Mouse (Mus musculus): ENCODE data around the gene Fis1. TPM values are rescaled to one million over a fixed set of nuclear protein-coding genes. Genes with fewer than 3 reads are reported as not detected.
"Not testable (repeated sequence)": the region's sequence is repeated elsewhere in the genome, so short reads cannot be mapped to it uniquely, and the experiment has no call there.

Gene Fis1
- polyA plus RNA-seq, 1 experiment from 2014 or later = 284 TPM

DNA sequence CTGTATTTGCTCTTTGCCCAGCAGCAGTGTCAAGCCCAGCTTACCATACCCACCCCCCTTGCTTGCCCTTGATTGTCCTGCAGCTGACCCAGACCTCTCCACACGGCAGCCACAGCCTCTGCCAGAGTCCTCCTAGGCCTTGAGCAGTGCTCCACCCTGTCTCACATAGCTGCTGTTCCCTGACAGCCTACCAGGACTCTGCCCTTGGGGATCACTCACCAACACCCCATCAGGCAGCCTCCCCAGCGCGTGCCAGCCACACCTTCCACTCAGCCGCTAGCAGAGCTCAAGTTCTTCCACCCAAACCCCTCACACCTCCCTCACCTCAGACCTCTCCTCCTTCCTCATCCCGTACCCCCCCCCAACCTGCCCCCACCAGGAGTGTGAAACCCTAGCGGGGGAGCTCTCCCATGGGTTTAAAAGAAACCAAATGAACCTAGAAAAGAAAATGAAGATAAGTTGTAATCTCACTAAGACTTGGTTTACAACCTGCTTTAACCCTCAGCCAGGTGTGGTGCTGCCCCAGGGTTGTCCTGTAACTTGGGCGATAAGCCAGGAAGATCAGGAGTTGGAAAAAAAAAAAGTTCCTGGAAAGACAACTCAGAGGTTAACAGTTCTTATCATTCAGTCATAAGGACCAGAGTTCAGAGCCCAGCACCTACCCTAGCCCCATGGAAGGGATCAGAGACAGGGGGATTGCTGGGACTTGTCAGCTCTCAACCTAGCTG lies 29.2 kb upstream of the Fis1 start:
- Histone ChIP-seq H3K27ac (no peak overlapping the region), H3K4me3 (replicated peaks) (no peak overlapping the region), H3K4me1 (peaks cover 7% of the 10 kb centered on the region), H3K9me3 (replicated peaks) (no peaks in the 10 kb centered on the region), H3K4me2 (no peak overlapping the region), H3K36me3 (peaks cover 13% of the 10 kb centered on the region; the same call in 1 of the 2 replicates), H3K9ac (no peak overlapping the region), H3K27me3 (no peaks in the 10 kb centered on the region)
- ATAC-seq (replicated peaks; ENCODE audit: low FRiP score) = no peak
- 72% methylated on average over 7 of the region's 7 CpGs for WGBS

DNA sequence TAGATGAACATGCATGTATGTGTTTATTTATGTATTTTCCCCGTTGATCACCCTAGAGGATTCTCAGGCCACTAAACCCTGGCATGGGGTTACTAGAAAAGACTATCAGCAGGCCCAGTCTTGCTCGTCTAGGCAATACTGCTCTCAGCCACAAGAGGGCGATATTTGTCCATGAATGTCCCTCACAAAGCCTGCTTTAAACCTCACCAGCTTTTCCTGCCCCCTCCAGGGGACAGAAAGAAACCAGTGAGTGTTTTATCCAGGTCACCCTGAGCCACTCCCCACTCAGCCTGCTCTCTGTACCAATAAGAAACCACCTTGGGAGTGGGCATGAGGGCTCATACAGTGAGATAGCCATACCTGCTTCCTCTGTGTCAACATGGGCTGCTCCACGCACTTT lies 24.0 kb upstream of the Fis1 start:
- WGBS = 19% methylated on average over 4 of the region's 4 CpGs
- H3K27me3 ChIP-seq = no peaks in the 10 kb centered on the region
- H3K36me3 ChIP-seq = peaks cover 13% of the 10 kb centered on the region; the same call in 1 of the 2 replicates
- ATAC-seq (replicated peaks; ENCODE audit: low FRiP score) = peak; percentile 71
- no peaks in the 10 kb centered on the region for H3K9me3 ChIP-seq (replicated peaks)
- no peak overlapping the region for H3K27ac ChIP-seq
- no peak overlapping the region for H3K4me2 ChIP-seq
- H3K4me3 ChIP-seq (replicated peaks) = no peak overlapping the region
- H3K4me1 ChIP-seq = no peaks in the 10 kb centered on the region
- no peak overlapping the region for H3K9ac ChIP-seq

DNA sequence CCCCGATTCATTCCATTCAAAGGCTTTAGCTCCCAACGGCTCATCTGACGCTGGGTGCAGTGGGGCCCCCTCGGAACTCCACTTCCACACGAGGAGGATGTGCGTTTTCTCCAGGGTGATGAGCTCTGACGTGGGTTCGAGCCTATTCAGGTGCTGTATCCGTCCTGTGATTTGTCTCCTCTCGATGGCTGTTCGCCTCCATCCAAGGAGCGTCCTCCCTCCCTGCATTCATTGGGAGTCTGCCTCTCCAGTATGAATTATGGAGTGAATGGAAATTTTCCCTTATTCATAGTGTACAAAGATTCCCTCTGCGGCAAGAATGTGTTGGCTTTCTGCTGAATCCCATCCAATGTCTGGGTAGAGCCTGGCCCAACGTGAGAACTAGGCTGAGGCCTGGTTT lies 21.2 kb upstream of the Fis1 start:
- Histone ChIP-seq H3K9ac (no peak overlapping the region), H3K4me2 (no peak overlapping the region)
- ATAC-seq (replicated peaks; ENCODE audit: low FRiP score) = no peak

DNA sequence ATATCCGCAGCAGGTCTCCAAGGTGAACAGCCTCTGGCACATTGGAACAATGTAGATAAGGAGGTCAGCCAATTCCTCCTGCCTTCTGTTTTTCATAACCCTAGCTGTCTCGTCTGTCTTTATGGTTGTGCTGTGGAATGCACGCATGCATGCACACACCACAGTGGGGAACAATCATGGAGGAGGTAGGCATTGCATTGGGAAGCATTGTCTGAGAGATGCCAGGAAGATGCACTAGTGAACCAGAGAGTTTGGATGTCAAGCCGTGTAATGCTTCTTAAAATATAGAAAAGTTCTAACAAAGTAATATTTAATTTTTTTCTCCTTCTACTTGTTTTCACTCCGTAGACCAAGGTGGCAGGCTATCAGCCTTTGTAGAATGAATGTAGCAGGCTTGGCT lies 20.1 kb upstream of the Fis1 start:
- H3K27me3 ChIP-seq = no peaks in the 10 kb centered on the region
- no peaks in the 10 kb centered on the region for H3K36me3 ChIP-seq
- no peak overlapping the region for H3K27ac ChIP-seq
- no peaks in the 10 kb centered on the region for H3K9me3 ChIP-seq (replicated peaks)
- no peaks in the 10 kb centered on the region for H3K4me1 ChIP-seq
- H3K9ac ChIP-seq = no peak overlapping the region
- no peak for ATAC-seq (replicated peaks; ENCODE audit: low FRiP score)
- H3K4me3 ChIP-seq (replicated peaks) = no peak overlapping the region
- 75% methylated on average over 5 of the region's 5 CpGs for WGBS
- H3K4me2 ChIP-seq = no peak overlapping the region

More for the DNA sequence above, 21.2 kb upstream of the Fis1 start:
- H3K9me3 ChIP-seq (replicated peaks) = no peaks in the 10 kb centered on the region
- 82% methylated on average over 14 of the region's 14 CpGs for WGBS
- no peaks in the 10 kb centered on the region for H3K27me3 ChIP-seq
- H3K36me3 ChIP-seq = peaks cover 1% of the 10 kb centered on the region; the same call in 1 of the 2 replicates
- H3K4me1 ChIP-seq = no peaks in the 10 kb centered on the region
- H3K27ac ChIP-seq = no peak overlapping the region
- no peak overlapping the region for H3K4me3 ChIP-seq (replicated peaks)

DNA sequence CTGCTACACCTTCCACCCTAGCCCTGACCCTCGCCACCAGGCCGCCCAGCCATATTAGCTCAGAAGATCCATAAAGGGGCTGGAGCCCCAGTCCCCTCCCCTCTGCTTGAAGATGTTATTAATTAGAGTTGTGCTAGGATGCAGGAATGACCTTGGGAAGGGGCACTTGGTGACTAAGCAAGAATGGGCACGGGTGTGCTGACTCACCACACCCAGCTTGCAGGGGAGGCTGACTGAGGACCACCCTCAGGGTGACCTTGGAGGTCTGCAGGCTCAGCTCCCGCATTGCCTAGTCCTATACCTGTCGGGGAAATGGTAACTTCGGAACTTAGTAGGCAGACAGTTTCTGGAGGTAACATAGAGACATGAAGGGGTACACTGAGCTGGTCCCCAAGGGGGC lies 19.1 kb upstream of the Fis1 start:
- Histone ChIP-seq H3K27me3 (no peaks in the 10 kb centered on the region), H3K9ac (no peak overlapping the region), H3K4me3 (replicated peaks) (no peak overlapping the region), H3K36me3 (no peaks in the 10 kb centered on the region), H3K4me1 (no peaks in the 10 kb centered on the region), H3K27ac (no peak overlapping the region), H3K4me2 (no peak overlapping the region), H3K9me3 (replicated peaks) (no peaks in the 10 kb centered on the region)
- 88% methylated on average over 6 of the region's 6 CpGs for WGBS
- ATAC-seq (replicated peaks; ENCODE audit: low FRiP score) = no peak

DNA sequence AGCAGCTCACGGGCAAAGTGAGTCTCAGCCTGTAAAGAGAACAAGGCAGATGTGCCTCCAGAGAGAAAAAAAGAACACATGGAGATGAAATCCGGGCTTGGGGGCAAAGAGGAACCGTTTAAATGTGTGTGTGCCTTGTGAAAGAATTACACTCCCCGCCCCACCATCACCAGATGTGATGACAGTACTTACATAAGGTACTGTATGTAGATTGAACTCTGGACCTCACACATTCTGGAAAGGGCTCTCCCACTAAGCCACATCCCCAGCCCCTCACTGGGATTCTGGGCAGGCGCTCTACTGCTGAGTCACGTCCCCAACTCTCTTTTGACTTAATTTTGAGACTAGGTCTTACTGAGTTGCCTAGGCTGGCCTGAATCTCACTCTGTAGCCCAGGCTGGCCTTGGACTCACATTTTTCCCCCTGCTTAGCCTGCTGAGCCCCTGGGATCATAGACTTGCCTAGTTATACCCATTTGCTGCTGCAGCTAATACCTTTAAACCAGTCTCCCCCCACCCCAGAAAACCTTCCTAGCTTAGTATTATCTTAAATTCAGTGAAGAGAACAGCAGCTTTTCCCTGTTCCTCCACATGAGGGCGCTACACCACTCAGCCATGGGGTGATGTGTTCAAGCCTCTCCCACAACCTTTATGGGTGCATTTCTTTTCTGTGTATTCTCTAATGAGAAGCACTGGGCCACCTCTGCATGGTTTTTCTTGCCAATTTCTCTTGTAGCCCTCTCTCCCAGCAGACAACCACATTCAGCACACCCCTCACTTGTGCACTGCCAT lies 17.0 kb upstream of the Fis1 start:
- Histone ChIP-seq H3K27me3 (no peaks in the 10 kb centered on the region), H3K4me2 (no peak overlapping the region), H3K4me1 (no peaks in the 10 kb centered on the region), H3K36me3 (no peaks in the 10 kb centered on the region), H3K4me3 (replicated peaks) (no peak overlapping the region), H3K9ac (no peak overlapping the region), H3K27ac (no peak overlapping the region), H3K9me3 (replicated peaks) (no peaks in the 10 kb centered on the region)
- 68% methylated on average over 7 of the region's 7 CpGs for whole genome bisulfite sequencing
- ATAC-seq (replicated peaks; ENCODE audit: low FRiP score) = no peak

DNA sequence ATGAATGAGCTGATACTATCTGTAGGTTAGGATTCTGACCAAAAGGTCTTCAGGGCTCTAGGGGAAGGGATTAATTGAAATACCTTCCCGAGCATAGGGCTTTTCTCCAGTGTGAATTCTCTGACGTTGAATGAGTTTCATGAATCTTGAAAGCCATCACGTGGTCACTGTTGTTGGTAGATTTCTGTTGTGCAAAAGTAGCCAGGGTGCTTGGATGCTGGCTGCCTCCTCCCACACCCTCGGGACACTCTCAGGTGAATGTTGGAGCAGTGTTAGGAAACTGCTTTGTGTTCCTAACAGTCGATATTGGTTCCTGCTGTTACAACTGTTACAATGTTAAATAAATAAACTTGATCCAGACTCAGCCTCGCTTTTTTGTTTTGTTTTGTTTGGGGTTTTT lies 16.3 kb upstream of the Fis1 start:
- Histone ChIP-seq H3K27me3 (no peaks in the 10 kb centered on the region), H3K9ac (no peak overlapping the region), H3K36me3 (no peaks in the 10 kb centered on the region), H3K4me1 (no peaks in the 10 kb centered on the region), H3K27ac (no peak overlapping the region), H3K4me3 (replicated peaks) (no peak overlapping the region), H3K9me3 (replicated peaks) (no peaks in the 10 kb centered on the region), H3K4me2 (no peak overlapping the region)
- no peak for ATAC-seq (replicated peaks; ENCODE audit: low FRiP score)
- WGBS = 80% methylated on average over 6 of the region's 6 CpGs

DNA sequence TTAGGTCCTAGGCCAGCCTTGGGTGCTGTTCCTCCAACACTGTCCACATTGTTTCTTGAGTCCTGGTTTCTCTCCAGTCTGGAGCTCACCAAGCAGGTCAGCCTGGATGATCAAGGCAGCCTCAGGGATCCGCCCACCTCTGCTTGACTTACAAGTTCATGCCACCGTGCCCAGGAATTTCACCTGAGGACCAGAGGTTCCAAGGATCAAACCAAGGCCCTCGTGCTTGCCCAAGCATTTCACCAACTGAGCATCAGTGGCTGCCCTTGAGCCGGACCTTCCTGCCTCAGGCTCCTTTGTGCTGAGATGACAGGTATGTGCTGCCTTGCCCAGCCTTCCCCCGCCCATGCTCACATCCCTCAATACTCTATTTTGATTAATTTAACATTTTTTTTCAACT lies 15.5 kb upstream of the Fis1 start:
- H3K4me2 ChIP-seq = no peak overlapping the region
- 0 out of 2 replicates have a peak, but pooled peaks cover 2% of the 10 kb centered on the region for H3K4me1 ChIP-seq
- no peak overlapping the region for H3K4me3 ChIP-seq (replicated peaks)
- H3K27me3 ChIP-seq = no peaks in the 10 kb centered on the region
- H3K9ac ChIP-seq = no peak overlapping the region
- H3K27ac ChIP-seq = no peak overlapping the region
- H3K36me3 ChIP-seq = no peaks in the 10 kb centered on the region
- 78% methylated on average over 5 of the region's 5 CpGs for WGBS
- H3K9me3 ChIP-seq (replicated peaks) = no peaks in the 10 kb centered on the region
- no peak for ATAC-seq (replicated peaks; ENCODE audit: low FRiP score)

DNA sequence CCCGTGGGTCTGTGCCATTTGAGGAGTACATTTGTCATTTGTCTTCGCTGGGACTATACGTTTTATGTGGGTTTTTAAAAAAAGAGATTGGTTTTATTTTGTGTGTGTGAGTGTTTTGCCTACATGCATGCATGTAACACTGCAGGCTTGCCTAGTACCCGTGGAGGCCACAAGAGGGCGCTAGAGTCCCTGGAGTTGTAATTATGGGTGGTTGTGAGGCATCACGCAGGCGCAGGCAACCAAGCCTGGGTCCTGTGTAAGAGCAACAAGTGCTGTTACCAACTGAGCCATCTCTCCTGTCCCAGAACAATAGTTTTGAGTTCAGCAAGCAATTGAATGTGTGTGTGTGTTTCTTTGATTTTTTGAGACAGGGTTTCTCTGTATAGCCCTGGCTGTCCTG lies 13.8 kb upstream of the Fis1 start:
- 70% methylated on average over 7 of the region's 7 CpGs for WGBS

DNA sequence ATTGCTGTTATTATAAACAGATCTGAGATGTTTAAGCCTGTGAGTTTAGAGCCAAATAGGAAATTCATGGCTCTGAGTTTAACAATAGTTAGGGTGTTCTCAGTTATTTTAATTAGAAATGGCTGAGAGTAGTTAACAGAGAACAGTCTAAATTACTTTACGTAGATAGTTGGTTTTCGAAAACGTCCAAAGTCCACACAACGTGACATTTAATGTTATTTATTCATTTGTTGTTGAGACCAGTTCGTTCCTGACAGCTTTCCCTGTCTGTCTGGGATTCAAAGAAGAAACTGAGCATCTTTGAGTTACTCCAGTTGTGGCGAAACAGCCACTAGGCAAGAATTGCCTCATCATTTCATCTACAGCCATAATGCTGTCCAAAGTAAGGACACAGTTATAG lies 13.0 kb upstream of the Fis1 start:
- H3K4me2 ChIP-seq; H3K27ac ChIP-seq; H3K9ac ChIP-seq; H3K36me3 ChIP-seq; H3K27me3 ChIP-seq; H3K9me3 ChIP-seq (replicated peaks); H3K4me1 ChIP-seq; H3K4me3 ChIP-seq (replicated peaks); ATAC-seq (replicated peaks; ENCODE audit: low FRiP score): not testable (repeated sequence)
- 76% methylated on average over 6 of the region's 6 CpGs for WGBS

More for the DNA sequence above, 13.8 kb upstream of the Fis1 start:
- Histone ChIP-seq H3K27ac (no peak overlapping the region), H3K9me3 (replicated peaks) (no peaks in the 10 kb centered on the region), H3K4me1 (0 out of 2 replicates have a peak, but pooled peaks cover 3% of the 10 kb centered on the region), H3K9ac (no peak overlapping the region), H3K27me3 (no peaks in the 10 kb centered on the region), H3K4me2 (no peak overlapping the region), H3K36me3 (no peaks in the 10 kb centered on the region), H3K4me3 (replicated peaks) (no peak overlapping the region)
- ATAC-seq (replicated peaks; ENCODE audit: low FRiP score) = no peak

DNA sequence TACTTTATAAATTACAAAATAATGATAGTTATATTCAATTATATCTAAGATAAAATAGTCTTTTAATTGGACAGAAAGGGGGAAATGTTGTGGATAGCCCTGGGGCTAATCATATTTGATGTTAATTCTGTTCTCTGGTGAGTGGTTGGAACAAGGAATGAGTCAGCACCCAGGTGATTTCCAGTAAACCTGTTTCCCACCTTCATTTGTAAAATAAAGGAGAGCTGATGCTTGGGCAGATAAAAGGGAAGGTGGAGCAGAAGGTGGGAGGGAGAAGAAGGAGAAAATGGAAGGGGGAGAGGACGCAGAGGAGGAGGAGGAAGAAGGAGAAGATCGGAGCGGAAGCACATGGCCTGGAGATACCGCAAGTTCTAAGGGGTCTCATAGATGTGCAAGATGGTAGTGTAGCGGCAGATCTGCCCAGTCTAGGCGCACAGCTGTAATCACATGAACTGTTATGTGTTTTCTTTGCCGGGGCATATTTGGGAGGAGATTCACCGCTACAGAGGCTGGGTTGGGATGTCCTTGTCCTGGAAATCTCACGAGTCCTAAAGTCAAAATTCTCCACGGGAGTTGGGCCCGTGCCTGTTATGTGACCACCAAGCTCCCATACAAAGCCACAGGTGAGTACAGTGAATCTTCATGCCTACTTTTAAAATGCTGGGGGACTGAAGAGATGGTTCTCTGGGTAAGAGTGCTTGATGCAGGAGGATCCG lies 12.1 kb upstream of the Fis1 start:
- 0 out of 2 replicates have a peak, but pooled peaks cover 3% of the 10 kb centered on the region for H3K4me1 ChIP-seq
- no peaks in the 10 kb centered on the region for H3K27me3 ChIP-seq
- WGBS = 88% methylated on average over 12 of the region's 12 CpGs
- ATAC-seq (replicated peaks; ENCODE audit: low FRiP score) = no peak
- H3K9ac ChIP-seq = no peak overlapping the region
- H3K27ac ChIP-seq = no peak overlapping the region
- no peak overlapping the region for H3K4me3 ChIP-seq (replicated peaks)
- no peak overlapping the region for H3K4me2 ChIP-seq
- no peaks in the 10 kb centered on the region for H3K36me3 ChIP-seq
- H3K9me3 ChIP-seq (replicated peaks) = no peaks in the 10 kb centered on the region

DNA sequence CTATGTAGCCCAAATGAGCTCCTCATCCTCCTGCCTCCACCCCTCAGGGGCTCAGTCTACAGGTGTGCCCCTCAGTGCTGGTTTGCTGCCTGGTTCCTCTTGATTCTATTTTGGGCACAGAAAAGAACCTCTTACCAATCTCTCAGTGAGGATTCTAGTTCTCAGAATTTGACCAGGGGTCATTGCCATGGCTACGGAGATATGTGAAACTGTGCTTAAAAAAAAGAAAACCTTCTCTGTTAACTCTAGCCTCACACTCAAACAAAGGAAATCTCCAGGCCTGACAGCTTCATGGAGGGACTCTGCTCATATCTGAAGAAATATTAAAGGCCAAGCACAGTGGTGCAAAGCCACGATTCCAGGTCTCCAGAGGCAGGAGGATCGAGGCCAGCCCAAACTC lies 10.3 kb upstream of the Fis1 start:
- no peak overlapping the region for H3K4me3 ChIP-seq (replicated peaks)
- ATAC-seq (replicated peaks; ENCODE audit: low FRiP score) = no peak
- 76% methylated on average over 3 of the region's 3 CpGs for WGBS
- H3K27ac ChIP-seq = no peak overlapping the region
- no peaks in the 10 kb centered on the region for H3K27me3 ChIP-seq
- H3K36me3 ChIP-seq = no peaks in the 10 kb centered on the region
- H3K4me1 ChIP-seq = 0 out of 2 replicates have a peak, but pooled peaks cover 3% of the 10 kb centered on the region
- H3K9ac ChIP-seq = no peak overlapping the region
- no peaks in the 10 kb centered on the region for H3K9me3 ChIP-seq (replicated peaks)
- no peak overlapping the region for H3K4me2 ChIP-seq
